Mouse (Mus musculus): ENCODE data around the gene Ppp3r1.

The Ppp3r1 gene

GRCm38 (mm10) chr11:17158858-17159737 is at the start of gene Ppp3r1:
Ppp3r1 (plus strand) TSS chr11:17159263.
- peak; percentile 84 to 92 for DNase-seq (ENCODE audit: low read depth in 1 of 2, low spot score in 2 of 2)

GRCm38 (mm10) chr11:17112419-17113090 is 46.5 kb upstream of the Ppp3r1 start:
- no peak for DNase-seq (ENCODE audit: low read depth in 1 of 2, low spot score in 2 of 2)

- DNase-seq (ENCODE audit: low read depth in 1 of 2, low spot score in 2 of 2), result no peak
These were observed 32.6 kb upstream of the Ppp3r1 start for GRCm38 (mm10) chr11:17126418-17126817.

GRCm38 (mm10) chr11:17135638-17136037 is 23.4 kb upstream of the Ppp3r1 start:
- no peak for DNase-seq (ENCODE audit: low read depth in 1 of 2, low spot score in 2 of 2)

- DNase-seq (ENCODE audit: low read depth in 1 of 2, low spot score in 2 of 2), result no peak
These were observed 20.6 kb upstream of the Ppp3r1 start for GRCm38 (mm10) chr11:17138306-17139033.

- no peak for DNase-seq (ENCODE audit: low read depth in 1 of 2, low spot score in 2 of 2)
These were observed 727 bp downstream of the Ppp3r1 start for GRCm38 (mm10) chr11:17159738-17160241.

- DNase-seq (ENCODE audit: low read depth in 1 of 2, low spot score in 2 of 2), result no peak
These were observed 1.2 kb downstream of the Ppp3r1 start for GRCm38 (mm10) chr11:17160242-17160641.

GRCm38 (mm10) chr11:17163956-17164355 is 4.9 kb downstream of the Ppp3r1 start:
- DNase-seq (ENCODE audit: low read depth in 1 of 2, low spot score in 2 of 2), result no peak

- DNase-seq (ENCODE audit: low read depth in 1 of 2, low spot score in 2 of 2), result no peak
These were observed 7.6 kb downstream of the Ppp3r1 start for GRCm38 (mm10) chr11:17166627-17167026.

- DNase-seq (ENCODE audit: low read depth in 1 of 2, low spot score in 2 of 2), result no peak
These were observed 10.2 kb downstream of the Ppp3r1 start for GRCm38 (mm10) chr11:17169262-17169661.

- no peak for DNase-seq (ENCODE audit: low read depth in 1 of 2, low spot score in 2 of 2)
These were observed 12.1 kb downstream of the Ppp3r1 start for GRCm38 (mm10) chr11:17170938-17171729.

GRCm38 (mm10) chr11:17172300-17172699 is 13.2 kb downstream of the Ppp3r1 start:
- DNase-seq (ENCODE audit: low read depth in 1 of 2, low spot score in 2 of 2), result no peak

GRCm38 (mm10) chr11:17176638-17177037 is 17.6 kb downstream of the Ppp3r1 start:
- no peak for DNase-seq (ENCODE audit: low read depth in 1 of 2, low spot score in 2 of 2)

GRCm38 (mm10) chr11:17180753-17181152 is 21.7 kb downstream of the Ppp3r1 start:
- DNase-seq (ENCODE audit: low read depth in 1 of 2, low spot score in 2 of 2), result no peak

- DNase-seq (ENCODE audit: low read depth in 1 of 2, low spot score in 2 of 2), result no peak
These were observed 22.7 kb downstream of the Ppp3r1 start, which contains the start of gene Wdr92 for GRCm38 (mm10) chr11:17181807-17182206. Wdr92 (plus strand) TSS chr11:17182107.

- no peak for DNase-seq (ENCODE audit: low read depth in 1 of 2, low spot score in 2 of 2)
These were observed 24.1 kb downstream of the Ppp3r1 start for GRCm38 (mm10) chr11:17183165-17183564.

- DNase-seq (ENCODE audit: low read depth in 1 of 2, low spot score in 2 of 2), result no peak
These were observed 28.6 kb downstream of the Ppp3r1 start for GRCm38 (mm10) chr11:17187649-17188048.

GRCm38 (mm10) chr11:17188786-17189185 is 29.7 kb downstream of the Ppp3r1 start:
- no peak for DNase-seq (ENCODE audit: low read depth in 1 of 2, low spot score in 2 of 2)

- DNase-seq (ENCODE audit: low read depth in 1 of 2, low spot score in 2 of 2), result no peak
These were observed 33.2 kb downstream of the Ppp3r1 start for GRCm38 (mm10) chr11:17192151-17192844.

- no peak for DNase-seq (ENCODE audit: low read depth in 1 of 2, low spot score in 2 of 2)
These were observed 40.1 kb downstream of the Ppp3r1 start for GRCm38 (mm10) chr11:17199170-17199569.

All from monocyte, adult 2 months (primary cell).